ENCODE assay signal across 8 mouse cellular contexts in genomic region chr16:16896382-16897055, GRCm38 (mm10). TPM values are rescaled to one million over a fixed set of nuclear protein-coding genes. Genes with fewer than 3 reads are reported as not detected.
DNase-seq lines count a peak whose midpoint lies in the region; ATAC-seq and TF ChIP-seq lines count a peak whose summit lies in the region.

Gene Ppm1f (plus strand): TSS chr16:16896469.

- no peaks in the 10 kb centered on the region for H3K9me3 ChIP-seq in CH12.LX (replicated peaks; ENCODE audit: low read length)
- no peaks in the 10 kb centered on the region for H3K9me3 ChIP-seq in forebrain, embryonic 11.5 days (ENCODE audit: control insufficient read depth, low read length)
- no peaks in the 10 kb centered on the region for H3K9me3 ChIP-seq in heart, embryonic 16.5 days (replicated peaks; ENCODE audit: control insufficient read depth, low read length)
- H3K9me3 ChIP-seq in liver, embryonic 15.5 days (replicated peaks), result no peaks in the 10 kb centered on the region
- H3K9me3 ChIP-seq in neural tube, embryonic 12.5 days, result no peaks in the 10 kb centered on the region

- peaks cover 23 to 63% of the 10 kb centered on the region in 2 experiments for H3K36me3 ChIP-seq in CH12.LX (replicated peaks in 1 of 2; ENCODE audit: control insufficient read depth in 1 of 2, insufficient read depth in 1 of 2, low read length in 1 of 2)
- H3K36me3 ChIP-seq in forebrain, embryonic 11.5 days (ENCODE audit: control insufficient read depth, insufficient read depth, low read length), result peaks cover 6% of the 10 kb centered on the region; the same call in 1 of the 2 replicates
- peaks cover 20% of the 10 kb centered on the region for H3K36me3 ChIP-seq in heart, embryonic 16.5 days (ENCODE audit: control insufficient read depth, insufficient read depth)
- peaks cover 22% of the 10 kb centered on the region for H3K36me3 ChIP-seq in liver, embryonic 15.5 days (replicated peaks)
- peaks cover 32% of the 10 kb centered on the region for H3K36me3 ChIP-seq in neural tube, embryonic 12.5 days

- DNase-seq in CH12.LX (ENCODE audit: extremely low read depth), result peak; percentile 96
- peak; percentile 83 for DNase-seq in c-Kit-positive CD71-positive TER-119-negative erythroid progenitor cells, embryonic 14.5 days (ENCODE audit: low read depth)
- peak; percentile 97 for DNase-seq in forebrain, embryonic 11.5 days (ENCODE audit: low spot score)
- peak; percentile 94 to 96 for DNase-seq in kidney, postnatal 36 days
- peak; percentile 85 for DNase-seq in telencephalon, adult 2 months (ENCODE audit: low read depth, low spot score)

- peak within 1 kb of the TSS; percentile 57 for H3K27ac ChIP-seq in CH12.LX (ENCODE audit: insufficient read depth, low read depth)
- 0 out of 2 replicates have a peak within 1 kb of the TSS, but pooled peaks have one; percentile 50 for H3K27ac ChIP-seq in forebrain, embryonic 11.5 days (ENCODE audit: low read depth, low read length)
- peak within 1 kb of the TSS; percentile 60 for H3K27ac ChIP-seq in heart, embryonic 16.5 days (ENCODE audit: low read length)
- H3K27ac ChIP-seq in liver, embryonic 15.5 days (replicated peaks), result peak within 1 kb of the TSS; percentile 63; the same call in 1 of the 2 replicates
- no peak within 1 kb of the TSS for H3K27ac ChIP-seq in neural tube, embryonic 12.5 days

- ATAC-seq in forebrain, embryonic 11.5 days (replicated peaks; ENCODE audit: low FRiP score), result peak; percentile 95
- peak; percentile 93 for ATAC-seq in heart, embryonic 16.5 days (replicated peaks; ENCODE audit: extremely low read depth, insufficient read depth, low FRiP score)
- peak; percentile 88 for ATAC-seq in liver, embryonic 15.5 days (ENCODE audit: insufficient read depth)
- peak; percentile 92 for ATAC-seq in neural tube, embryonic 12.5 days (ENCODE audit: low FRiP score, low read depth)

- in situ Hi-C loops in CH12.LX (cut with MboI; ENCODE audit: low pct_ligation_motif_present, low pct_unique_long_range_greater_than_20kb, low sequenced_read_pairs), result loop anchor here (5.0 kb wide), 1 partner anchor 34 kb away; the partner anchor contains the start of gene Igll1

- H3K9ac ChIP-seq in CH12.LX (ENCODE audit: insufficient read depth, low read depth), result peak within 1 kb of the TSS; percentile 60
- peak within 1 kb of the TSS; percentile 66 for H3K9ac ChIP-seq in forebrain, embryonic 11.5 days (ENCODE audit: low read length)
- H3K9ac ChIP-seq in heart, embryonic 16.5 days (ENCODE audit: low read length), result peak within 1 kb of the TSS; percentile 86
- peak within 1 kb of the TSS; percentile 51 for H3K9ac ChIP-seq in liver, embryonic 15.5 days
- H3K9ac ChIP-seq in neural tube, embryonic 12.5 days, result peak within 1 kb of the TSS; percentile 67

- H3K4me2 ChIP-seq in CH12.LX (ENCODE audit: insufficient read depth, low read depth, poor library complexity, severe bottlenecking), result peak within 1 kb of the TSS; percentile 53
- peak within 1 kb of the TSS; percentile 75 for H3K4me2 ChIP-seq in forebrain, embryonic 11.5 days (ENCODE audit: low read depth, low read length, severe bottlenecking)
- peak within 1 kb of the TSS; percentile 92 for H3K4me2 ChIP-seq in heart, embryonic 16.5 days (ENCODE audit: low read depth, low read length)
- peak within 1 kb of the TSS; percentile 84 for H3K4me2 ChIP-seq in liver, embryonic 15.5 days
- H3K4me2 ChIP-seq in neural tube, embryonic 12.5 days (replicated peaks), result peak within 1 kb of the TSS; percentile 74

- TF ChIP-seq POLR2A in CH12.LX (IDR thresholded peaks at IDR 0.05; ENCODE audit: low read depth, low read length), result peak; percentile 96

- peaks cover 9 to 44% of the 10 kb centered on the region in 2 experiments for H3K4me1 ChIP-seq in CH12.LX (ENCODE audit: control insufficient read depth in 1 of 2, insufficient read depth in 2 of 2)
- H3K4me1 ChIP-seq in forebrain, embryonic 11.5 days (replicated peaks; ENCODE audit: control insufficient read depth, insufficient read depth, low read length), result peaks cover 8% of the 10 kb centered on the region
- H3K4me1 ChIP-seq in heart, embryonic 16.5 days (ENCODE audit: control insufficient read depth, insufficient read depth, low read length), result peaks cover 4% of the 10 kb centered on the region; the same call in 1 of the 2 replicates
- H3K4me1 ChIP-seq in liver, embryonic 15.5 days (replicated peaks), result peaks cover 25% of the 10 kb centered on the region
- peaks cover 10% of the 10 kb centered on the region for H3K4me1 ChIP-seq in neural tube, embryonic 12.5 days

- 2% methylated on average over 29 of the region's 29 CpGs for WGBS in forebrain, embryonic 11.5 days
- under 1% methylated on average over 29 of the region's 29 CpGs for WGBS in heart, embryonic 16.5 days
- under 1% methylated on average over 29 of the region's 29 CpGs for WGBS in liver, embryonic 15.5 days (ENCODE audit: insufficient replicate concordance)
- under 1% methylated on average over 29 of the region's 29 CpGs for WGBS in neural tube, embryonic 12.5 days

- TF ChIP-seq RAD21 in CH12.LX (IDR thresholded peaks at IDR 0.05; ENCODE audit: low read depth, low read length), result peak; percentile 56

- no peak for TF ChIP-seq EP300 in CH12.LX (IDR thresholded peaks at IDR 0.05; ENCODE audit: low read length)

- no peaks in the 10 kb centered on the region for H3K79me2 ChIP-seq in CH12.LX (replicated peaks; ENCODE audit: control insufficient read depth, extremely low read depth, insufficient read depth, poor library complexity, severe bottlenecking)

- peak within 1 kb of the TSS; percentile 67 to 86 (median 69) for H3K4me3 ChIP-seq in CH12.LX (replicated peaks in 1 of 3; ENCODE audit: low read depth in 2 of 3, low read length in 2 of 3, poor library complexity in 1 of 3)
- peak within 1 kb of the TSS; percentile 42 for H3K4me3 ChIP-seq in forebrain, embryonic 11.5 days (ENCODE audit: low read depth, low read length)
- H3K4me3 ChIP-seq in heart, embryonic 16.5 days (ENCODE audit: low read length), result peak within 1 kb of the TSS; percentile 75
- peak within 1 kb of the TSS; percentile 64 for H3K4me3 ChIP-seq in liver, embryonic 15.5 days (replicated peaks)
- peak within 1 kb of the TSS; percentile 56 for H3K4me3 ChIP-seq in neural tube, embryonic 12.5 days

- dilution Hi-C loops in CH12.LX (cut with MboI; ENCODE audit: extremely low pct_ligation_motif_present, extremely low pct_unique_long_range_greater_than_20kb, low sequenced_read_pairs), result no loop called here

- peak; percentile 59 to 95; a peak in 3 of 4 replicates for TF ChIP-seq CTCF in CH12.LX (conservative IDR thresholded peaks at IDR 0.05 in 1 of 2, IDR thresholded peaks at IDR 0.05 in 1 of 2; ENCODE audit: low read depth in 2 of 2, low read length in 2 of 2)

- H3K27me3 ChIP-seq in CH12.LX (replicated peaks), result no peaks in the 10 kb centered on the region
- H3K27me3 ChIP-seq in forebrain, embryonic 11.5 days (ENCODE audit: control insufficient read depth, insufficient read depth, low read length), result no peaks in the 10 kb centered on the region
- H3K27me3 ChIP-seq in heart, embryonic 16.5 days (ENCODE audit: control insufficient read depth, insufficient read depth, low read length), result no peaks in the 10 kb centered on the region
- no peaks in the 10 kb centered on the region for H3K27me3 ChIP-seq in liver, embryonic 15.5 days
- no peaks in the 10 kb centered on the region for H3K27me3 ChIP-seq in neural tube, embryonic 12.5 days (replicated peaks)

TF ChIP-seq in CH12.LX, 34 proteins besides CTCF, POLR2A, EP300 and RAD21 (continues in another document):
- TF ChIP-seq MEF2A (IDR thresholded peaks at IDR 0.05; ENCODE audit: borderline replicate concordance, low read depth, low read length) (peak; percentile 63), ZMIZ1 (IDR thresholded peaks at IDR 0.05; ENCODE audit: low read depth, low read length) (peak; percentile 91), USF1 (IDR thresholded peaks at IDR 0.05; ENCODE audit: low read depth, low read length) (no peak), ETS1 (conservative IDR thresholded peaks at IDR 0.05; ENCODE audit: low read depth, low read length) (0 out of 2 replicates have a peak, but pooled peaks have one; percentile 31), MYC (IDR thresholded peaks at IDR 0.05; ENCODE audit: low read depth, low read length) (peak; percentile 49; the same call in 1 of the 2 replicates), CHD1 (IDR thresholded peaks at IDR 0.05; ENCODE audit: low read depth, low read length) (0 out of 2 replicates have a peak, but pooled peaks have one; percentile 13), TBP (conservative IDR thresholded peaks at IDR 0.05; ENCODE audit: low read depth, low read length) (no peak), NRF1 (IDR thresholded peaks at IDR 0.05; ENCODE audit: low read depth, low read length) (peak; percentile 95), SMC3 (IDR thresholded peaks at IDR 0.05; ENCODE audit: low read depth, low read length) (peak; percentile 88), TCF12 (IDR thresholded peaks at IDR 0.05; ENCODE audit: low read depth, low read length) (peak; percentile 70), SIN3A (IDR thresholded peaks at IDR 0.05; ENCODE audit: low read length) (peak; percentile 82), UBTF (IDR thresholded peaks at IDR 0.05; ENCODE audit: low read depth, low read length) (peak; percentile 70; the same call in 1 of the 2 replicates), MAX (IDR thresholded peaks at IDR 0.05; ENCODE audit: low read length) (0 out of 2 replicates have a peak, but pooled peaks have one; percentile 37), POLR2AphosphoS2 (IDR thresholded peaks at IDR 0.05; ENCODE audit: low read depth, low read length) (peak; percentile 95), HCFC1 (IDR thresholded peaks at IDR 0.05; ENCODE audit: low read depth, low read length) (peak; percentile 66), NELFE (IDR thresholded peaks at IDR 0.05; ENCODE audit: low read depth, low read length) (peak; percentile 94), RCOR1 (conservative IDR thresholded peaks at IDR 0.05; ENCODE audit: low read depth, low read length) (peak; percentile 67; the same call in 1 of the 2 replicates), MXI1 (IDR thresholded peaks at IDR 0.05; ENCODE audit: low read depth, low read length) (peak; percentile 93), ZNF384 (IDR thresholded peaks at IDR 0.05; ENCODE audit: low read depth, low read length) (no peak), E2F4 (IDR thresholded peaks at IDR 0.05; ENCODE audit: insufficient replicate concordance, low read depth, low read length) (no peak), ELF1 (IDR thresholded peaks at IDR 0.05; ENCODE audit: low read depth, low read length) (peak; percentile 88)

RNA-seq across cellular contexts. Expression of gene Ppm1f, which starts in this region (rescaled TPM):
- total RNA-seq in CH12.LX (2012; rRNA removed), result 37.7 and 48.0 TPM in 2 replicates
- 43.2 TPM in 2 replicates for total RNA-seq in CH12.LX (2014; rRNA removed)
- polyA plus RNA-seq in CH12.LX (2012; ENCODE audit: insufficient read length, low read depth), result 47.5 and 51.4 TPM in 2 replicates
- polyA plus RNA-seq in forebrain, embryonic 11.5 days (2014; fragmentation: Nextera tagmentation; extraction: Ambion mirVana), result 22.1 and 24.5 TPM in 2 replicates
- polyA plus RNA-seq in heart, embryonic 16.5 days (2015; fragmentation: Nextera tagmentation; extraction: Ambion mirVana), result 25.8 and 28.5 TPM in 2 replicates
- polyA plus RNA-seq in liver, embryonic 15.5 days (2015; fragmentation: Nextera tagmentation; extraction: Ambion mirVana), result 6.9 and 7.3 TPM in 2 replicates
- polyA plus RNA-seq in neural tube, embryonic 12.5 days (2016; fragmentation: Nextera tagmentation; extraction: Ambion mirVana), result 31.3 and 31.4 TPM in 2 replicates
